Mouse (Mus musculus) kidney, postnatal 36 days (tissue): ENCODE data around the gene Patl1.
"Not testable (repeated sequence)": the region's sequence is repeated elsewhere in the genome, so short reads cannot be mapped to it uniquely, and the experiment has no call there.

ENCODE experiments used
- DNase-seq, 2 experiments: peaks; one replicate each; pipeline ENCODE4 v3.0.0; 2021 to 2022; ENCODE audit warnings: mixed read lengths in 2 of 2

The Patl1 gene

GRCm38 (mm10) chr19:11912037-11912532 is at the start of gene Patl1:
Gene Patl1 (plus strand): TSS chr19:11912399.
- peak; percentile 98 to 99 for DNase-seq

DNA sequence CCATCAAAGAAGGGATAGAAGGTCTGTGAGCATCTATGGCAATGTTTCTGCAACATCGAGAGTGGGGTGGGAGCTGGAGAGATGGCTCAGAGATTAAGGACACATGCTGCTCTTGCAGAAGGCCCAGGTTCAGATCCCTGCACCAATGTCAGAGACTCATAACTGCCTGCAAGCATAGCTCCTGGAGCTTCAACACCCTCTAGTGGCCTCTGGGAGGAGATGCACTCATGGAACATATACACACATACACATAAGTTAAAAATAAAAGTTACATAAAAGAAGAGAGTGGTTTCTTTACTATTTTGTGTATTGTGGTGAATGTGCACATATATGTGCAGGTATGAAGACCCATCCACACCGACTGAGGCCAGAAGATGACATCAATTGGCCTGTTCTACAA is 44.4 kb upstream of the Patl1 start:
- DNase-seq, result no peak

DNA sequence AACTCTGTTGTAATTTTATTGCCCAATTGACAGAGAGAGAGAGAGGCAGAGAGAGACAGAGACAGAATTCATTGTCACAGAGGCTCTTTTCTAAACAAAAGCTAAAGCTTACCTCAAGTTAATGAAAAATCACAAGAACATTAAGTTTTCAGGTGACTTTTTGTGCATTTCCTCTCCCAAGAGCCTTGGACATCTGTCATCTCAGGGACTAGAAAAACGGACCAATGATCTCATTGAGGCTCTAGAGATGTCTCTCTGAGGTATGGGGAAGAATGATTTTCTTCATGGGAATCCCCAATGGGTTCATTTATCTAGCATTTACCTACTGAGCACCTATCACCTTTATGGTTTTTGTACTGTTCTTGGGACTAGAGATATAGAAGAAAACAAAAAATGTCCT is 37.2 kb upstream of the Patl1 start, which contains the start of gene Olfr1419:
TSS of gene Olfr1419 (minus strand) at position 101 of the 400 bp plus-strand sequence.
- DNase-seq, result no peak

GRCm38 (mm10) chr19:11878404-11878803 is 33.8 kb upstream of the Patl1 start:
- DNase-seq, result not testable (repeated sequence)

GRCm38 (mm10) chr19:11886265-11886664 is 25.9 kb upstream of the Patl1 start, which contains the start of gene Olfr1420:
Gene Olfr1420 (plus strand): TSS chr19:11886565.
- no peak for DNase-seq

DNA sequence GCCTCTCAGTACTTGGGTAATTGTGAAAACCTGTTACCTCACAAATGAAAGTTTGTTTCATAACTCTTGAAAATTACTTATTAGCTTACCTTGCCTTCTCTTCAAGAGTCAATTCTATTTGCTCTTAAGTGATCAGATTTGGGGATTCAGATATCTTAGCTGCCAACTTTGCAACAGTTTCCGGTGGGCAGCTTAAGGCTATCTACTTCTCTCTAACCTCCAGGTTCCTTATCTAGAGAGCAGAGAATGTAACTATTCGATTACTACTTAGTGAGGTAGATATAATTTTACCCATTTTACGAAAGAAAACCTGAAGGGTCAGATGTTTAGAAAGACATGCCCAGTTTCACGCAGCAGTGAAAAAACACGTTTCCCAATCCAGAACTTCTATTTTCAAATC is 1.2 kb upstream of the Patl1 start:
- DNase-seq, result no peak

DNA sequence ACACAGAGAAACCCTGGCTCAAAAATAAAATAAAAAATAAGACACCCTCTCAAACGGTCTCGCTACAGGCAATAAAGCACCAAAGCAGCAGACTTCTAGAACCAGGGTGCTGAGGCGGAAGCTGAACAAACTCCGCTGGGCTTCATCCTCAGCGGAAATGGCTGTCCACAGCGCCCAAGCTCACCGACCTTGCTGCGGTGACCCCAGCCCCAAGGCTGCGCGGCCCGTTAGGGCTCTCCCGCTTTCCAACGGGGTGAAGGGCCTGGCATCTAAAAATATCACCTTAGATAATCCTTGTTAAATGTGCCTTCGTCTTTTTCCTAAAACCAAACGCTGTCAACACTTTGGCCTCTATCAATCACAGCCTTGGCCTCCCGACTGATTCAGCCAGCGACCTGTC is 596 bp upstream of the Patl1 start:
- DNase-seq, result peak; percentile 11 to 51

GRCm38 (mm10) chr19:11912533-11913121 is 428 bp downstream of the Patl1 start:
- DNase-seq, result peak; percentile 61 to 71

DNA sequence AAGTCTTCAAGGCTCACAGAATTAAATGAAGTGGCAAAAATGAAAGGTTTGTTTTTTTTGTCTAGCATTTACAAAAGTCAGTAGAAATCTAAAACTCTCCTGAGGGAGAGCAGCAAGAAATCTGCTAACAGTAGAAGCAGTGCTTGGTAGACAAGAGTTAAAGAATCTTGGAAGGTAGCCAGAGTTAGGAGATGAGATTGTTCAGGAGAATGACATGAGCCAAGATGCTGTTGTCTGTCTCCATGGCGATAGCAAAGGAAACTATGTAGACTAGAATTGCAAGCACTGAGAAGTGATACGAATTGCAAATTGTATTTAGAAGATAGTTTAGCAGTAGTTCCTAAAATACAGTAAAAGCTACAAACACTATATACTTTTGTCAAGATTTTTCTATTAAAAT is 3.6 kb downstream of the Patl1 start:
- DNase-seq, result peak in 1 of 2 experiments; percentile 41

GRCm38 (mm10) chr19:11922068-11922467 is 9.9 kb downstream of the Patl1 start:
- no peak for DNase-seq

- not testable (repeated sequence) for DNase-seq
These were observed 10.3 kb downstream of the Patl1 start for GRCm38 (mm10) chr19:11922515-11922914.

- DNase-seq, result no peak
These were observed 14.2 kb downstream of the Patl1 start for GRCm38 (mm10) chr19:11926380-11926779.

GRCm38 (mm10) chr19:11928025-11928748 is 16.0 kb downstream of the Patl1 start:
- DNase-seq, result no peak

DNA sequence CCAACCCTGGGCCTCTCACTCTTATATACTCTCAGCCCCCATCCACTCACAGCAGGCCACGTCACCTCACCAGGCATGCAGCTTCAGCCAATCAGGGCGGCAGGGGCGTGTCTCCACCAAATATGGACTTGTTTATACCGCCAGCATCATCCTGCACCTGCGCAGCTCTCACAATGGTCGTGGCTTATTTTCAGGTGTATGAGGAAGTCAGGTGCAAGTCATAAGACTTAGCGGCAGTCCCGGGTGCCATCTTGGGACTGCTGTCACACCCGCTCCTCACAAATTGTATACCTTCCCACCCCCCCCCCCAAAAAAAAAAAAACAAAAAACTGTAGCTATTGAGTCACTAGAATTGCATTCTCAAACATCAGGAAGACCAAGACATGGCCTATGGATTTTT is 34.3 kb downstream of the Patl1 start:
- not testable (repeated sequence) for DNase-seq

GRCm38 (mm10) chr19:11949878-11950277 is 37.7 kb downstream of the Patl1 start:
- no peak for DNase-seq

DNA sequence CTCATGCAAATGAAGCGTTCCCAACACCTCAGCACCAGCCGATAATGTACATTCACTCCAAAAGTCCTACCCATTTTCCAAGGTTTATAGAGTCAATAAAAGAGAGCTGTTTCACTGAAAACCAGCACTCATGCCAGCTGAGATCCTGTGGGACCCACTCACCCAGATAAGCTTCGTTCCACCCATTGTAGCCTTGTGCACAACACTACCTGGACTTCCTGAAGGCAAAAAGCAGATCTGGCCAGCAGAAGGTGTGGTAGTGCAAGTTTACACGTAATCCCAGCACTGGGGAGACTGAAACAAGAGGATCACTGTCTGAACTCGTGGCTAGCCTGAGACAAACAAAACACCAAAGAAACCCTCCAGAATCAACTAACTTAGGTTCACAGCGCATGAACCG is 38.5 kb downstream of the Patl1 start:
- DNase-seq, result no peak

GRCm38 (mm10) chr19:11954206-11954605 is 42.0 kb downstream of the Patl1 start:
- peak in 1 of 2 experiments; percentile 28 for DNase-seq

- DNase-seq, result no peak
These were observed 44.4 kb downstream of the Patl1 start for GRCm38 (mm10) chr19:11956636-11957035.

DNA sequence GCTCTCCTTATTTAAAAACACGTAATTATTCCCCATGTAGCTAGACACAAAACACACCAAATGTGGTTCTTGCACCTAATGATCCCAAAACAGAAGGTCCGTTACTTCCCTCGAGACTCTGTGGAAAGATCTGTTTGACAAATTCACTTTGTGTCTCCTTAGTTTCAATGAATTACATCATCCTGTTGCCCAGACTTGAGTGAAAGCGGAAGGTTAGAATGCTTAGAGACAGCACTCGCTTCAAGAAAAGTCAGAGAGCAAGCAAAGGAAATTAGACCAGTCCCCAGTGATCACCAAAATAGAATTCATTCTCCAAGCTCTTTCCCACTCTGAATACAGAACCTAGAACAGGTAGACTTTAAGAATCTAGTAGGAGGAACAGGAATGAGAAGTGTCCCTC is 45.2 kb downstream of the Patl1 start:
- DNase-seq, result no peak

- no peak for DNase-seq
These were observed 45.6 kb downstream of the Patl1 start for GRCm38 (mm10) chr19:11957846-11958245.

GRCm38 (mm10) chr19:11964266-11964665 is 52.1 kb downstream of the Patl1 start:
- DNase-seq, result no peak

- peak; percentile 98 to 100 for DNase-seq
These were observed 53.1 kb downstream of the Patl1 start, which contains the start of gene Osbp for GRCm38 (mm10) chr19:11965023-11965942. Gene Osbp (plus strand): TSS chr19:11965941.

DNA sequence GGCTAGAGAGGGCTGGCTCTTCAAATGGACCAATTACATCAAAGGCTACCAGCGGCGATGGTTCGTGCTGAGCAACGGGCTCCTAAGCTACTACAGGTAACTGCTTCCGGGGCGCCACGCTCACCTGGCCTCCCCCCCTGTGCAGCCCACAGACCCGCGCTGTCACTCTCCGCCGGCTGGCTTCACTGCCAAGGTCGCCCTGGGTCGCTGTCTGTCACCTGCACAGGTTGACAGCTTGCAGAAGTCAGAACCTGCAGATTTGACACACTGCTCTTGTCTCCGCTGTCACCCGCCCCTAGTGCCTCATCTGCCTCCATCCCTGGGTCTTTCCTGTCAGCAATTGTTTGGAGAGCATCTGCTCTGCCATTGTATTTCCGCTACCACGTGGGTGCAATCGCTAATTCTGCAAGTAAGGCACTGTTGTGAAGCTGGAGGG is 54.0 kb downstream of the Patl1 start:
- peak; percentile 54 to 73 for DNase-seq
